Mouse (Mus musculus): ENCODE data around the gene Mucl3. TPM values are rescaled to one million over a fixed set of nuclear protein-coding genes. Genes with fewer than 3 reads are reported as not detected.

Mucl3 gene
- 0.04 and 0.07 TPM in 2 replicates for polyA plus RNA-seq (2012; rRNA removed)

DNA sequence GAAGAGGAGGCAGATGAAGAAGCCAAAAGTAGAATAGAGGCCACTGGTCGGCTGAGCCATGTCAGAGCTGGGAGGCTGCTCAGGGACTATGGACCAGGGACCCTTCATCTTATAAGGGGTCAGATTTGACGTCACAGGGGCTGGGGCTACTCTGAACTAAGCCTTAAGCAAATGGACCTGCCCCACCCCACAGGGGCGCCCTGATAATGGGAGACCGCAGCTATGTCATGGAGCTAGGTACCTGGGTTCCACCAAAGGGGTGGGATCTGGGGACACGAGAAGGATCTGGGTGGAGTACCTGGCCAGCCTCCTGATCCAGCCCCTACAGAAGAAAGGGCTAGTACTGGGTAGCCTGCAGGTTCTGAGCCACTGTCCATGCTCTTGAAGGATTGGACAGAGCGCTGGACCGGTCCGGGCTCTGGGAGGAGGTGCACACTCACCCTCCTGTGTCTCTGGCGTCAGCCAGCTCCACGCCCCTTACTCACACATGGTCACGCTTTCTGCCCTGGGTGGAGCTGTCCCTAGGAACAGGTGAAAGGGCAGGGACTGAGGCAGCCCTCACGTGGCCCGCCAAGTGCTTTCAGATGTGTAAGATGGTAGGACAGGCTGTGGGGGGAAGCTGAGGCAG lies at the start of gene Mucl3:
Gene Mucl3, minus strand, starts transcription at position 87 of the 628 bp plus-strand sequence.
- peak; percentile 15 for DNase-seq (ENCODE audit: low spot score)

DNA sequence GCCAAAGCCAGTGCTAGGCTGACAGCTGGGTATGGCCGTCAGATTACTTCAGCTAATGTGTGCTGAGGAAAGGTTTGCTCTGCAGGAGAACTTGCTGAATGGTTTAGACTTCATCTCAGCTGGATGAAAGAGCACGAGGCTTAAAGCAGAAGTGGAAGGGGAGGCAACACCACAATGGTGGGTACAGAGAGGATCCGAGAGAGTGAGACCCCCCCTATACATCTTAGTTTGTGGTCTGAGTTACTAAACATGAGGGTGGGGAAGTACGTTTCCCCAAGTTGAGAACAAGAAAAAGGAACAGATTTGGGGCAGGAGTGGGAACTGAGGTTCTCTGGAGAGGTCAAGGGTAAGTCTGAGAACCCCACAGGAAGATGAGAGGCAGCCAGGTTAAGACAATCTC lies 48.9 kb upstream of the Mucl3 start:
- no peak for DNase-seq (ENCODE audit: low spot score)

DNA sequence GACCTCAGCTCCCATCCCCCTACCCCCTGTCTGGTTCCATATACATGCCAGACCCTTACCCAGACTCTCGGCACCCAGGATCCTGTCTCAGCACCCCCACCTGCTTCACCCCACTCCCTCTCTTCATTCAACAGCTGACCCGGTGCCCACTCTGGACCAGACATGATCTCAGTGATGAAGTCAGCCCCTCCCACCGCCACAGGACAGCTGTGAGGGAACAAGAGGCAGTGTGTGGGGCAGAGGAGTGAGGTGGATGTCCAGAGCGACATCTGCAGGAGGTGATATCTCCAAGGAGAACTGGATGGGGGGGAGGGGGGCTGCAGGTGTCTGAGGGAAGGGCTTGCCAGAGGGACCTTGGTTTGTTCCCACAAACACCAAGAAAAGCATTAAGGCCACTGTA lies 48.3 kb upstream of the Mucl3 start:
- no peak for DNase-seq (ENCODE audit: low spot score)

DNA sequence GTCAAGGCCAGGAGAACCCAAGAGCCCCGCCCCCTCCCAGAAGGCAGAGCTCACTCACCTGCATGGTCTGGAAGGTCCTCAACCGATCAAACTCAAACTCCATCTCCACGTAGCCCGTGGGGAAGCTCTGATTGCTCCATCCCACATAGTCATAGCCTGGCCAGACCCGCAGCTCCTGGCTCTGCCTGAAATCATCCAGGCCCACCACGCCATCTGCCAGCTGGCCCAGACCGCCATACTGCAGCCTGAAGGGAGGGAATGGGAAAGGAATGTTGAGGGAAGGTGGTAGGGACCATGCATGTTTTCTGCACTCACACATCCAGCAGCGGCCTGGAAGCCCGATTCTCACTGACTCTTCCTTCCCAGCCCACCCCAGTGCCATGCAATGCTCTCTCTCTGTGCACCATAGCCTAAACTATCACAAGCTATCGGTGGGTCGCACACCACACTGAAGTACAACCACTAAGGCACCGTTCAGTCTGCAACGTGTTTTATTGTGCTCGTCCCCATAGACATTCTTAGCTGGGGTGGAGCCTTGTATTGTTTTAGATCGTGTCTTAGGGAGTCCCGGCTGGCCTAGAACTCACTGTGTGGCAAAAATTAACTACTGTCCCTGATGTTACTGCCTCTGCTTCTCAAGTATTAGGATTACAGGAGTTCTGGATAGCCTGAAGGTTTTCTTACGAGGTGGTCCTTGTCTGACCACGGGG lies 46.6 kb upstream of the Mucl3 start:
- no peak for DNase-seq (ENCODE audit: low spot score)

DNA sequence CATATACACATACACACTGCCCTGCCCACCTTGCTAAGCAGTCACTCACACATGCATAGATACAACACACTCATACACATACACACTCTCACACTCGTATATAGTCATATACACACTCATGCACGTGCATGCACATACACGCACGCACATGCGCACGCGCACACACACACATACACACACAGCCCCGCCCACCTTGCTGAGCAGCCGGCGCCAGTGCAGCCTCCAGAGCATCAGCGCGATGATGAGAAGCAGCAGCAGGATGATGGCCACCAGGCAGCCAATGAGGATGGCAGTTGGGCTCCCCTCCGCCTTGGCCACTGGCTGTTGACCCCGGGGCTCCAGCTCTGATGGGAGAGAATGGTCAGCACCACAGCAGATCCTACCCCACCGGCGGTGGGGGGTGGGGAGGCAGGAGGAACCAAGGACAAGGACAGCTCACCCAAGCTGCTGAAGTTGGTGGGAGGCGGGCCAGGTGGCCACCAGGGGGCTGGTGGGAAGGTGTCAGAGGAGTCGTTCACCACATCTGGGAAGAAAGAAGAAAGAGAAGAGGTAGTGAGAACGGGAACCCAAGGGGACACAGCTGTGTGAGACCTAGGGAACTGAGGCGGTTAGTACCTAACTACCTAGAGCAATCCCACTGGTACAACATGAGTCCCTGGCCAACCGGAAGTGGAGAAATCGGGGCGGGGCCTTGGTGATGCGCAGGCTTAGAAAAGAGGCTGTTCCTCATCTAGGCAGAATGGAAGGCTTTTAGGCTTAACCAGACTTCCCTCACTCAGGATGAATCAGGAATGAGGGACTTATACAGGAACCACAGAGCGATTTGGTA lies 45.1 kb upstream of the Mucl3 start:
- no peak for DNase-seq (ENCODE audit: low spot score)

DNA sequence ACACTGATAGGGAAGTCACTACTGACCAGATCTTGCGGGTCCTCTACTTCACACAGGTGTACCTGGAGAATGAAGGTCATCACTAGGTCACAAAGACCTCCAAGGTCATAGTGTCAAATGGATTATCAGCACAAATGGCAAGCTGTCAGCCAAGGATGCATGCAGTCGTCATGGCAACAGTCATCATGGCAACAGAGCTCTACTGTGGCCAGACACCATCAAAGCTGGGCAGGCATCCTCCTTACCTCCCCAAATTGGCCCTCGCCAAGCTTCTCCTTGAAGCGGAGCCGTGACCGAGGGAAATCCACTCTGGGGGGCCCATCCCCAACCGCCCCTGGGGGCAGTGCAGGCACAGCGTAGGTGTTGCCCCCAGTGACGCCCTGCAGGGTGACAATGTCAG lies 41.6 kb upstream of the Mucl3 start:
- DNase-seq (ENCODE audit: low spot score) = no peak

DNA sequence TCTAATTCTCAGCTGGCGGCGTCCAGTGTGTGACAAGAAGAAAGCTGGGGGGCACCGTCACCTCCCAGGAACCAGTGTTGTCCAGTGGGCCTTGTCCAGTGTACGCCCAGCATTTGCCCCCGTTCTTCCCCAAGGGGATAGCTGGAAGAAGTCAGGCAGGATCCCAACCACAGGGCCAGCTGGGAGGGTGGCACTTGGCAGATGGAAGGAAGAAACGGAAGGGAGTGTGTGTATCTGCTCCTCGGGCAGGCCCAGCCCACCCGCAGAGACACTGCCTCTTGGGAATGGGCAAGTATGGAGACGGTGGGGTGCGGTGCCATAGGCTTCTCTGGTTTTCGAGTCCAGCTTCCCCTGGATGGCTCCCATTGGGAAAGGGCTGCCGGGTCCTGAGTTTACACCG lies 38.5 kb upstream of the Mucl3 start:
- no peak for DNase-seq (ENCODE audit: low spot score)

DNA sequence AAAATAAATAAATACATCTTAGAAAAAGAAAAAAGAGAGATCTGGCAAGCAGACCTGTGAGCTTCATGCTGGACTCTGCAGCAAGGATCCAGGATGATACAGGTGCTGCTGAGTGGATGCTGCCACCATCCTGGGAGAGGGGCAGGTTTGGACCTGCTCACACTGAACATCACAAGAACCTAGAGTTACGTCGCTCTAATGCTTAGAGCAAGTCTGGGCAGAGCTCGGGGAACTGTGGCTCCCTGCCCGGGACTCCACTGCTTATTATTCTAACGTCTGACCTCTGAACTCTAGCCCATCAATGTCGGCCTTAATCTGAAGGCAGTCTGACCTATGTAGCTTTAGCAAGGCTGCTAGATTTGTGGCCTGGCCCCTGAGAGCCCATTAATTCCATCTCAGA lies 37.1 kb upstream of the Mucl3 start:
- no peak for DNase-seq (ENCODE audit: low spot score)

DNA sequence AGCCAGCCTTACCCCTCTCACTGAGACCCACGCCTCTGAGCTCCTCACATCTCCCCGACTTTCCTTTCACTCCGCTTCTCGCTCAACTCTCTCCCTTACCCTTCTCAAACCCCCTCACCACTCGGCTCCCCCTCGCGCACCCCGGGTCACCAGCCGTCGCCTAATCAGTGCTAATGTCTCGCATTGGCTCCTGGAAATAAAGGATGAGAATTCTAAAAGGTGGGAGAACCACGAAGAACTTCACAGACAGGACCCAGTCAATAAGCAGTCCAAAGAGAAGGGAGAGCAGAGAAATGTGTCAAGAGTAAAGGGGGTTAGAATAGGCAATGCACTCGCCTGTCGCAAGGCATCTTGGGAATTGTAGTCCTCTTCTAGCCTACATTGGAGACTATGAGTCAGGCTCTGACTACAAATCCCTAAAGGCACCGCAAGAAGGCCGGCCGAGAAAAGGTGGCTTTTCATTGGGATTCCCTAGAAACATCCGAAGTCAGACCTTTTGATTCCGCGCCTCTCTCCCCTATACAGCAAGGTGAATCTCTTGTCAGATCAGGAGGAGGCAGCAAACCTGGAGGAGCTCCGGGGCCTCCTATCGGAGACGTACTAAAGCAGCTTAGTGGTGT lies 30.0 kb upstream of the Mucl3 start, which contains the start of gene Gtf2h4:
Gene Gtf2h4, minus strand, starts transcription at position 324 of the 620 bp plus-strand sequence.
- no peak for DNase-seq (ENCODE audit: low spot score)

DNA sequence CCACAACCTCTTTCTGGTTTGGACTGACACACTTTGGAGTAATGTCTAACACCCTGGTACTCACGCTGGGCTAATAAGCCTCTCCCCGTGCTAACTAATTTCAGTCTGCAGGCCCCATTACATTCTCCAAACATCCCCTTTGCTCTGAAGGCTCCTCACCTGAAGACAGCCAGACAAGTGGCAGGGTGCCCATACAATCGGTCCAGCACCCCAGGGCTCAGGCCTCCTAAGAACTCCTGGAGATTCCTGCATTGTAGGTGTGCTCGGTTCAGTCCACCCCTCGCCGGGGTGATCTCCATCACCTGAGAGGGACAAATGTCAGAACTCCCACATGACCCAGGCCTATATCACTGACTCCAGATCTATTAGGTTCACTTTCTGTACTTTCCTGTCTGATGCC lies 29.0 kb upstream of the Mucl3 start:
- no peak for DNase-seq (ENCODE audit: low spot score)

DNA sequence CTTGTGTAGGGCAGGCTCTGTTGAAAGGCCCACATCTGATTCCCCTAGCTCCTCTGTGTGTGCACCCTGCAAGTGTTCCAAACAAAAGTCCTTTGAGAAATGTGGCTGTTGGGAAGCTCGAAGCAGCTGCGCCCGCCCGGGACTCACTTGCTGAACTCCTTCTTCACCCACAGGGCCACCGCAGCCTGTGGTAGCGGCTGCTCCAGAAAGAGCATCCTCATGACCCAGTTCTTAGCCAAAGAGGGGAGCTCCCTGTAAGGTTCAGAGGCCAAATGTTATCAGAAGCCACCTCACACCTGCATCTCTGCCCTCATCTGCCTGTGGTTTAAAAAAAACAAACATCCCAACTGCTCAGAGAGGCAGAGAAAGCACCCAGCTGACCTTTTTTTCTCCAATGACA lies 28.4 kb upstream of the Mucl3 start:
- no peak for DNase-seq (ENCODE audit: low spot score)

DNA sequence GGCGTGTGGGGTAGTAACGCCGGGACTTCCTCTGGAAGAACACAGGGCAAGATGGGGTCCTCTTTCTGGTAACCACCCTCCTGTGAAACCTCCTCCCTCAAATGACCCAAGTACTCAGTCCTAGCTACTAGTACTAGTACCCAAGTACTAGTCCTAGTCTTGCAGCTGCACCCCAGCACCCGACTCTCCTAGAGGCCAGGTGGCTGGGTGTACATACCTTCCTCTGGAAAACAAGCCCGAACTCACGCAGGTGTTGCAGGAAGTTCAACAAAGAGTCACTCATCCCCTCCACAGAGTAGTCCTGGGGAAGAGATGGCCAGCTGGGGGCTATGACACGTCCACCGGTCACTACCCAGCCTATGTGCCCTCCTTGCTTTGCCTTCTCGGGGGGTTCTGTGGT lies 26.2 kb upstream of the Mucl3 start:
- DNase-seq (ENCODE audit: low spot score) = no peak

DNA sequence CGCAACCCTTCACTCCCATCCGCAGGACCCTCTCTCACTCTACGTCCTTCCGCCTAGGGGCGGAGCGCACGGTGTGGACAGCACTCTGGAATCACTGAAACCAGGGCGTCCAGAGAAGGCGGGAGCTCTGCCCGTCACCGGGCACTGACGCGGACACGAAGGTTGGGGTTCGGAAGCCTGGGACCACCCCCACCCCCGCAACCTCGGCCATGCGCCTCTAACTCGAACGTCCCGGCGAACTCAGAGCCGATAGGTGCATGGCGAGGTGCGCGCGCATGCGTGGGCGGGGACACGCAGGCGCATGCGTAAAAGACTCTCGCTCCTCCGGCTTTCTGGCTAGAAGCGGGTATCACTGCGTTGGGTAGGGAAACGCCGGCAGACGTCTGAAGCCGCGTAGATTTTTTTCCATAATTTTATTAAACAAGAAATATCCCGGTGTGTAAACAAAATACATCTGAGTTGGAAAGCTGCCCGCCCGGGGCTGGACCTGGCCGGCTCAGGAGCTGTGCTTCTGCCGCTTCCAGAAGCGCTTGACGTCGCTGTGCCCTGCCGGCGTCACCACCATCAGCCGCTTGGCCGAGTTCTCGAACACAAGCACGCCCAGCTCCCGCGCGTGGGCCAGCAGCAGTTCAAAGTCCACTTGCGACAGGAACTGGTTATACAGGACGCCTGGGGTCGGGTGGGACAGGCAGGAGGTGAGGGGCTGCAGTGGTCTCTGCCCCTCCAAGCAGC lies 24.0 kb upstream of the Mucl3 start, which contains the start of gene Vars2:
Gene Vars2, minus strand, starts transcription at position 259 of the 732 bp plus-strand sequence.
- DNase-seq (ENCODE audit: low spot score) = peak; percentile 96

DNA sequence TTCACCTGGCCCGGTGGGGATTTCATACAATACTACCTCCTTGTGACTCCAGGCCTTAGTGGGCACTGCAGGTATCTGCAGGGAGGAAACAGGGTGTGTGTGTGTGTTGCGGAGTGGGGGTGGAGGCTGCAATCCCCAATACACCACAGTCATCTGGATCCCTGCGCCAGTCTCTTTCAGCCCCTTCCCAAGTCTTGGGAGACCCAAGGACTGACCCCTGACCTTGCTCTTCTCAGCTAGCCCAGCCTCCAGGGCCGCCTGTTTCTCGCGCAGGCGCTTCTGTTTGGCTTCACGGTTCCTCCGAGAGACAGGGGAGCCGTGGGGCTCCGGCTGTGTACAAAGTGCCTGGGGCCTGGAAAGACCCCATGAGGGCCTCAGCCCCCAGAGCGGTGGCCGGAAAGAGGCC lies 23.4 kb upstream of the Mucl3 start:
- no peak for DNase-seq (ENCODE audit: low spot score)

DNA sequence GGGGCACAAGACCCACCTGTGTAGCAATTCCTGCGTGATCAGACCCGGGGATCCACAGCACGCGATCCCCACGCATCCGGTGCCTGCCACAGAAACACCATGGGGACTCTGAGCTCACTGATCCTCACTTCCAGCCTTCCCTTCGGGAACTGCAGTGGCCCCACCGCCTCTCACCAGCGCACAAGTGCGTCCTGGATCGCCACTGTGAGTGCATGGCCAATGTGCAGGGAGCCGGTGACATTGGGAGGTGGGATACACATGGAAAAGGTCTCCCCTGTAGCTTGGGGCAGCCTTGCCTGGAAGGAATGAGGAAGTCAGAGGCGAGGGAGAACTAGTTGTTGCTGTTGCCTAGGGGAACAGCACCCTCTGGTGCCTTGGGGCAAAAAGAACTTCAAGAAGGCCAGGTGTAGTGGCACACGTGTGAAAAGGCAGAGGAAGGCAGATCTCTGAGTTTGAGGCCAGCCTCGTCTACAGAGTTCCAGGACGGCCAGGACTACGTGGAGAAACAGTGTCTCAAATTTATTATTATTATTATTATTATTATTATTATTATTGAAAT lies 22.5 kb upstream of the Mucl3 start:
- no peak for DNase-seq (ENCODE audit: low spot score)

DNA sequence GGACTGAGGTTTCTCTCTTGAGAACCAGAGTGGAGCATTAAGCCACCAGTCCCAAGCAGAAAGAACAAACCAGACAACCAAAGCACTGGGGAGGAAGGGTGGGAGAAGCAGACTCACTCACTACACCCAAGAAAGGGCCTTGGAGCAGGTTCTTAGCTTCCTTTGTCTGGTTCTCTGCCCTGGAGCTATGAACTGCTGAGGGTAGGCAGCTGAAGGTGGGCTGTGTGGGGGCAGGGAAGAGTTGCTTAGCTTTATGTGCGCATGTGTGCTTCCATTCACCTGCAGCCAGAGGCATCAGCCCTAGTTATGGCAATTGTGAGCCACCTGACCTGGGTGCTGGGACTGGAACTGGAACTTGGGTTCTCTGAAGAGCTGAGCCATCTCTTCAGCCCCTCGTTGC lies 9.6 kb upstream of the Mucl3 start:
- DNase-seq (ENCODE audit: low spot score) = no peak

DNA sequence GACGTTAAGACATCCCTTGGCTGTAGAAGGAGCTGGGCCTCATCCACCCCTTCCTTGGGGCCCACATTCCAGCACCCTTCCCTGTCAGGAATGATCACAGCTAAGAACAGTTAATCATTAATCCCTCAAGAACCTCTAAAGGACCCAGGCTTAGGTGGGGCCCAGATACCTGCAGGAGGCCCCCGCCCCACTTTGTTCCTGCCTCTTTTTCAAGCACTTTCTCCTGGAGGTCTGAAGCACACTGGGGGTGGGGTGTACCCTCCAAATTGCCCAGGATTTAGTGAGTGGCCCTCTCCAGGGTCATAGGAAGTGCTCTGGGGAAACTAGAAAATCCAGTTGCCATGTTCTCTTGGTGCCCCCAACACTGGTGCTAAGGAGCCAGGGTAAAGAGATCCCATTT lies 5.9 kb upstream of the Mucl3 start:
- no peak for DNase-seq (ENCODE audit: low spot score)

DNA sequence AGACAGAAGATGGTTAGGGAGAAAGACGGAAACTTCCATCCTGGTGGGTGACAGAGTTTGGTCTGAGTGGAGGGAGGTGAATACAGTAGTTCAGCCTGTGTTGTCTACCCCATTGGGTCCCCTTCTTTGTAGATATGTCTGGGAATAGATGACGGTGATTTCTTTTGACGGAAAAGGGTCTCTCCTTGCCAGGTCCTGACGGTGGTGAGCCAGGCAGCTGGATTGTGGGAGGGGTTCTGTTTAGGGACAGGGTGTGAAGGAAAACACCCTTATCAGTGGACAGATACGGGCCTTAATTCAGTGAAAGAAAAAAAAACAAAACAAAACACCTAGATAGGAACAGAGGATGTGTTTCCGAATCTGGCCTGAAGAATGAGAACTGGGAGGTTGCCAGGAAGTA lies 4.1 kb downstream of the Mucl3 start:
- no peak for DNase-seq (ENCODE audit: low spot score)

DNA sequence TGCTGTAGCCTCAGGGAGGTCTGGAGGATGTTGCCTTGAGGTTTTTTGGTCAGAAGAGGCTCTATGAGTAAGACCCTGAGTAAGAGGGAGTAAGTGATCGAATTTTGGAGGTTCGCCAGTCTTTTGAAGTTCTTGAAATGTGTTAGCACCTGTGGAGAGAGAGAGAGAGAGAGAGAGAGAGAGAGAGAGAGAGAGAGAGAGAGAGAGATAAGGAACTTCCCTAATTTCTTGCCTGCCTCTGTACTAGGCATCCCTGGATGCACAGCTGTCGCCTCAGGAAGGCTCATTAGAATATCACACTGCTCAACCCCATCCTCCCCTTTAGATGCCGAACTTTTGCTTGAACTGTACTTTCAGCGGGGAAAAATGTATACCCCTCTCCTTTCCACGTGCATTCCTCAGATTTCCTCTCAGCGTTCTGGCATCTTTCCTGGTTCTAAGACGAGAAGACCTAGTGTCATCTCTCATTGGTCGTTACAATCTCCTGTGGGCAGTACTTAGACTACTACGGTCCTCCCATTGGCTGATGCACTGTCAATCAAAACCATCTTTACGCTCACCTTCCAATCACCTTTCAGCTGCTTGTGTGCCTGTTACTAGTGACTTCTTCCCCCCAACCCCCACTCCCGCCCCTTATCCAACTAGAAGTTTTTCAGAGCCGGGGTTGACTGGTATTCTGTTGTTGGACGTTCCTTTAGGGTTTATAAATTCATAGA lies 4.9 kb downstream of the Mucl3 start:
- DNase-seq (ENCODE audit: low spot score) = peak; percentile 20

DNA sequence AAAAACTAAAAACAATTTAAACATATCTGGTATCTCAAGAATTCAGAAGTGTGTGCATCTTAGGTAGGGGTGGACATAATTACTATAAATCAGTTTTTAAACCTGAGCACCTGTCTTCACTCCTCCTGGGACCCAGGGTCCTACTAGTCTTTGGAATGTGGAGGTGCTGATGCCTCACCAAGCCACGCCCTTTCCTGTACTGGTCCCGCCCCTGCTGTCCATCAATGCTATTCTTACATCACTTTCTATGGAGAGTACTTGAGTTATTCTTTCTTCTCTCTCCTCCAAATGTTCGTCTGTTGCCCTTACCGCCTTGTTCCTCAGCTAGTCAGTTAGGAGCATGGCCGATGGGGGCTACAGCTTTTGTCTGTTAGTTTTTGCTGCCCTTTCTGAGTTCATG lies 7.1 kb downstream of the Mucl3 start:
- DNase-seq (ENCODE audit: low spot score) = no peak

DNA sequence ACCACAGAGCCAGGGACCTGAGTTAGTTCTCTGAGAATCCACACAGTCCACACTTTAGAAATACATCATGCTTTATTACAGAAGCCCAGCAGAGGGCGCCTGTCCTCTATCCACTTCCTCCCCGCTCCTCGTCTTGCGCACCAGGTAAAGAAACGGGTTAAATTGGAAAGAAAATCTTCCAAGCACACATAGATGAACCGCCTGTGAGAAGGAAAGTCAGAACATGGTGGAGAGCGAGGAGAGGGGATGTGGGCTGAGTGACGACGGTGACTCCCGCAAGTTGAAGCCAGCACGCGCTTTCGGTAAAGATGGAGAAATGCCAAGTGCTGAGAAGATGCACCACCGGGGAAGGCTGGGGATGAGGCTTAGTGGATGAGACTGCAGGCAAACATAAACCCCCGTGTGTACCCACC lies 7.8 kb downstream of the Mucl3 start:
- no peak for DNase-seq (ENCODE audit: low spot score)

All from urinary bladder, adult 2 months (tissue).